In the genomic region with DNA sequence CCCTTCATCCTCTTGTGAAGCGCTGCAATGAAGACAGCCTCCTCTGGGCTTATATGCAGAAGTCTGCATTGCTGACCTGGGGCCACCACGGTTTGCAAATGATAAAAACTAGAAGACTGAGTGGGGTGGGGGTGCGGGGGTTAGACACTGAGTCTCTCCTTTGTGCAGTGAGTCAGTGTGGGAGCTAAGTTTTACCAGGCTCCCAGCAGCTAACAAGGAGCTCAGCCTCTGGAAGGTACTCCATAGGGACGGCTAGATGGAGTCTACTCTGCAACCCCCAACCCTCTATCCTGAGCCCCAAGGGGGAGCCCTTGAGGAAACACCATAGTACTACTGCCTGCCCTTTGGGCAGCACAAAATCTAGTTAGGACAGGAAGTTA, we compare ENCODE assay signal across 9 mouse cellular contexts.
A peak's percentile ranks its signal among the peaks of the same experiment; 100 is the strongest.
DNase-seq lines count a peak whose midpoint lies in the region; ATAC-seq and TF ChIP-seq lines count a peak whose summit lies in the region.
"Had no signal": no experiment of that assay in that cellular context is flagged by ENCODE, and none has a peak within 500 bp of the region (broad histone marks: within the 10 kb centered on the region; RNA-seq: fewer than 3 reads in every experiment).

No protein-coding gene starts in this region.

- no peak overlapping the region for H3K9ac ChIP-seq in intestine, embryonic 14.5 days (ENCODE audit: low read length)
- H3K9ac ChIP-seq in neural tube, embryonic 14.5 days (replicated peaks; ENCODE audit: low read depth, low read length): peak overlapping the region; percentile 55

- 10% methylated on average over 4 of the region's 4 CpGs for WGBS in spleen, adult 2 months
- 6% methylated on average over 4 of the region's 4 CpGs for WGBS in intestine, embryonic 14.5 days
- 7% methylated on average over 4 of the region's 4 CpGs for WGBS in neural tube, embryonic 14.5 days

- H3K27me3 ChIP-seq in spleen, adult 2 months (ENCODE audit: control insufficient read depth, insufficient read depth, low read length): peaks cover 3% of the 10 kb centered on the region
- H3K27me3 ChIP-seq in intestine, embryonic 14.5 days (replicated peaks; ENCODE audit: control insufficient read depth, insufficient read depth, low read length): 0 out of 2 replicates have a peak, but pooled peaks cover 3% of the 10 kb centered on the region
- H3K27me3 ChIP-seq in neural tube, embryonic 14.5 days (ENCODE audit: control insufficient read depth, insufficient read depth, low read length): peaks cover 8% of the 10 kb centered on the region

- TF ChIP-seq POLR2A in spleen, adult 2 months (IDR thresholded peaks at IDR 0.05; ENCODE audit: low read depth, low read length): no peak

- H3K4me2 ChIP-seq in intestine, embryonic 14.5 days (ENCODE audit: low read length): peak overlapping the region; percentile 91
- H3K4me2 ChIP-seq in neural tube, embryonic 14.5 days (ENCODE audit: low read depth, low read length): peak overlapping the region; percentile 98

- no peak for TF ChIP-seq CTCF in spleen, adult 2 months (IDR thresholded peaks at IDR 0.05; ENCODE audit: extremely low read depth, insufficient read depth, insufficient read length, insufficient replicate concordance)

- no peaks in the 10 kb centered on the region for H3K9me3 ChIP-seq in intestine, embryonic 14.5 days (ENCODE audit: control insufficient read depth, low read length)
- H3K9me3 ChIP-seq in neural tube, embryonic 14.5 days (ENCODE audit: control insufficient read depth, low read length): no peaks in the 10 kb centered on the region

- H3K27ac ChIP-seq in spleen, adult 2 months (ENCODE audit: insufficient read depth, low read length): no peak overlapping the region
- H3K27ac ChIP-seq in intestine, embryonic 14.5 days (ENCODE audit: low read depth): no peak overlapping the region
- no peak overlapping the region for H3K27ac ChIP-seq in neural tube, embryonic 14.5 days (ENCODE audit: low read depth, low read length)

- no peak for ATAC-seq in intestine, embryonic 14.5 days (replicated peaks; ENCODE audit: low FRiP score, low TSS enrichment, low read depth)
- ATAC-seq in neural tube, embryonic 14.5 days (ENCODE audit: low read depth): peak; percentile 5; the same call in 1 of the 2 replicates

- no peaks in the 10 kb centered on the region for H3K36me3 ChIP-seq in spleen, adult 2 months (ENCODE audit: control insufficient read depth, insufficient read depth, low read length)
- H3K36me3 ChIP-seq in intestine, embryonic 14.5 days (ENCODE audit: control insufficient read depth, insufficient read depth, low read length): no peaks in the 10 kb centered on the region
- H3K36me3 ChIP-seq in neural tube, embryonic 14.5 days (ENCODE audit: control insufficient read depth, insufficient read depth, low read length): no peaks in the 10 kb centered on the region
- H3K36me3 ChIP-seq: G1E had no signal

- peak; percentile 54 for DNase-seq in embryo, embryonic 11 days
- no peak for DNase-seq in embryo, embryonic 9.5 days (ENCODE audit: extremely low spot score)
- no peak for DNase-seq in spleen, adult 2 months (ENCODE audit: low read depth in 1 of 2, low spot score in 2 of 2)
- no peak for DNase-seq in spleen, postnatal 14 days (ENCODE audit: low spot score in 2 of 2)
- peak; percentile 67 for DNase-seq in intestine, embryonic 14.5 days (ENCODE audit: low spot score)
- no peak for DNase-seq in spleen, adult 12 weeks (ENCODE audit: low spot score)
- no peak for DNase-seq in spleen, postnatal 10 days (ENCODE audit: low spot score in 2 of 2)

- H3K4me1 ChIP-seq in spleen, adult 2 months (ENCODE audit: control insufficient read depth, insufficient read depth, insufficient read length): no peaks in the 10 kb centered on the region; the same call in 1 of the 2 replicates
- peaks cover 30% of the 10 kb centered on the region for H3K4me1 ChIP-seq in intestine, embryonic 14.5 days (replicated peaks; ENCODE audit: control insufficient read depth, insufficient read depth, low read length)
- H3K4me1 ChIP-seq in neural tube, embryonic 14.5 days (ENCODE audit: control insufficient read depth, insufficient read depth, low read length): peaks cover 15% of the 10 kb centered on the region; the same call in 1 of the 2 replicates

- peak overlapping the region; percentile 29; the same call in 1 of the 2 replicates for H3K4me3 ChIP-seq in spleen, adult 2 months (ENCODE audit: extremely low read depth, insufficient read depth, insufficient read length)
- H3K4me3 ChIP-seq in intestine, embryonic 14.5 days (ENCODE audit: low read depth, low read length): peak overlapping the region; percentile 43
- peak overlapping the region; percentile 50 for H3K4me3 ChIP-seq in neural tube, embryonic 14.5 days (ENCODE audit: low read depth, low read length)

Comparison
In these comparisons a context has a peak if more than half of its experiments do, and no peak if none do; other contexts are left out.
1. DNase-seq: peak in embryo, embryonic 11 days (single experiment) and intestine, embryonic 14.5 days (single experiment); none in embryo, embryonic 9.5 days (single experiment), spleen, adult 2 months (0 of 2), spleen, postnatal 14 days (0 of 2), spleen, adult 12 weeks (single experiment) and spleen, postnatal 10 days (0 of 2).
2. Peak in every context shown above with its lines, with median percentiles within 50 percentile points of each other: H3K4me3 ChIP-seq.